Mouse (Mus musculus): ENCODE data around the gene F13b. TPM values are rescaled to one million over a fixed set of nuclear protein-coding genes. Genes with fewer than 3 reads are reported as not detected.

The F13b gene
- total and polyA plus RNA-seq, 3 experiments = not detected

GRCm38 (mm10) chr1:139460807-139461206 is 40.7 kb upstream of the F13b start:
- DNase-seq (ENCODE audit: low read depth, low spot score) = peak; percentile 15
- Histone ChIP-seq H3K9ac (ENCODE audit: control insufficient read depth, low read depth, low read length, poor library complexity, severe bottlenecking) (no peak overlapping the region), H3K27ac (ENCODE audit: control insufficient read depth, low read depth, low read length) (no peak overlapping the region), H3K79me2 (ENCODE audit: control insufficient read depth, insufficient read depth, low read length, poor library complexity) (peaks cover 24% of the 10 kb centered on the region), H3K27me3 (ENCODE audit: control insufficient read depth in 1 of 2, insufficient read depth in 2 of 2, low read length in 2 of 2) (no peaks in the 10 kb centered on the region), H3K4me1 (ENCODE audit: control insufficient read depth in 1 of 2, insufficient read depth in 2 of 2, low read length in 2 of 2) (peaks cover 0 to 10% of the 10 kb centered on the region in 2 experiments; a peak in 2 of 4 replicates), H3K36me3 (ENCODE audit: control insufficient read depth in 1 of 2, insufficient read depth in 2 of 2, low read length in 2 of 2) (peaks cover 13 to 47% of the 10 kb centered on the region in 2 experiments), H3K9me3 (replicated peaks; ENCODE audit: insufficient read depth, low read length) (no peaks in the 10 kb centered on the region), H3K4me3 (ENCODE audit: control insufficient read depth in 1 of 2, insufficient read depth in 1 of 2, low read depth in 2 of 2, low read length in 2 of 2) (no peak overlapping the region)
- no peak for TF ChIP-seq CHD1 (IDR thresholded peaks at IDR 0.05; ENCODE audit: low read depth, low read length)
- no peak for TF ChIP-seq MAZ (IDR thresholded peaks at IDR 0.05; ENCODE audit: low read depth, low read length)
- TF ChIP-seq MAX (IDR thresholded peaks at IDR 0.05; ENCODE audit: low read length) = no peak
- no peak for TF ChIP-seq SMC3 (IDR thresholded peaks at IDR 0.05; ENCODE audit: low read depth, low read length)
- no peak for TF ChIP-seq USF1 (IDR thresholded peaks at IDR 0.05; ENCODE audit: low read depth, low read length)
- no peak for TF ChIP-seq MYC (IDR thresholded peaks at IDR 0.05; ENCODE audit: low read depth, low read length)
- no peak for TF ChIP-seq ETS1 (IDR thresholded peaks at IDR 0.05; ENCODE audit: low read depth, low read length)

GRCm38 (mm10) chr1:139465936-139466335 is 35.6 kb upstream of the F13b start:
- H3K36me3 ChIP-seq (ENCODE audit: control insufficient read depth in 1 of 2, insufficient read depth in 2 of 2, low read length in 2 of 2) = peaks cover 0 to 51% of the 10 kb centered on the region in 2 experiments; a peak in 2 of 4 replicates
- H3K9ac ChIP-seq (ENCODE audit: control insufficient read depth, low read depth, low read length, poor library complexity, severe bottlenecking) = no peak overlapping the region
- no peak overlapping the region for H3K27ac ChIP-seq (ENCODE audit: control insufficient read depth, low read depth, low read length)
- H3K4me1 ChIP-seq (ENCODE audit: control insufficient read depth in 1 of 2, insufficient read depth in 2 of 2, low read length in 2 of 2) = no peaks in the 10 kb centered on the region
- TF ChIP-seq TCF12 (IDR thresholded peaks at IDR 0.05; ENCODE audit: low read depth, low read length) = no peak
- TF ChIP-seq CHD1 (IDR thresholded peaks at IDR 0.05; ENCODE audit: low read depth, low read length) = no peak
- no peak for TF ChIP-seq ZNF384 (IDR thresholded peaks at IDR 0.05; ENCODE audit: low read depth, low read length)
- TF ChIP-seq MXI1 (IDR thresholded peaks at IDR 0.05; ENCODE audit: low read depth, low read length) = no peak
- TF ChIP-seq ELF1 (IDR thresholded peaks at IDR 0.05; ENCODE audit: low read depth, low read length) = no peak
- TF ChIP-seq NRF1 (IDR thresholded peaks at IDR 0.05; ENCODE audit: insufficient read depth, low read depth, low read length, poor library complexity, severe bottlenecking) = no peak
- TF ChIP-seq GABPA (IDR thresholded peaks at IDR 0.05; ENCODE audit: low read depth, low read length) = no peak
- TF ChIP-seq EP300 (IDR thresholded peaks at IDR 0.05; ENCODE audit: low read depth in 1 of 2, low read length in 2 of 2) = no peak
- H3K79me2 ChIP-seq (ENCODE audit: control insufficient read depth, insufficient read depth, low read length, poor library complexity) = peaks cover 2% of the 10 kb centered on the region; the same call in 1 of the 2 replicates
- no peak overlapping the region for H3K4me3 ChIP-seq (ENCODE audit: control insufficient read depth in 1 of 2, insufficient read depth in 1 of 2, low read depth in 2 of 2, low read length in 2 of 2)
- DNase-seq (ENCODE audit: low read depth, low spot score) = peak; percentile 31
- no peaks in the 10 kb centered on the region for H3K27me3 ChIP-seq (ENCODE audit: control insufficient read depth in 1 of 2, insufficient read depth in 2 of 2, low read length in 2 of 2)
- no peaks in the 10 kb centered on the region for H3K9me3 ChIP-seq (replicated peaks; ENCODE audit: insufficient read depth, low read length)

GRCm38 (mm10) chr1:139478898-139479297 is 22.6 kb upstream of the F13b start:
- no peak for DNase-seq (ENCODE audit: low read depth, low spot score)
- Histone ChIP-seq H3K27ac (ENCODE audit: control insufficient read depth, low read depth, low read length) (no peak overlapping the region), H3K27me3 (ENCODE audit: control insufficient read depth in 1 of 2, insufficient read depth in 2 of 2, low read length in 2 of 2) (no peaks in the 10 kb centered on the region), H3K9me3 (replicated peaks; ENCODE audit: insufficient read depth, low read length) (no peaks in the 10 kb centered on the region), H3K36me3 (ENCODE audit: control insufficient read depth in 1 of 2, insufficient read depth in 2 of 2, low read length in 2 of 2) (peaks cover 0 to 42% of the 10 kb centered on the region in 2 experiments; a peak in 3 of 4 replicates), H3K4me3 (ENCODE audit: control insufficient read depth in 1 of 2, insufficient read depth in 1 of 2, low read depth in 2 of 2, low read length in 2 of 2) (no peak overlapping the region), H3K79me2 (ENCODE audit: control insufficient read depth, insufficient read depth, low read length, poor library complexity) (no peaks in the 10 kb centered on the region; the same call in 1 of the 2 replicates), H3K4me1 (ENCODE audit: control insufficient read depth in 1 of 2, insufficient read depth in 2 of 2, low read length in 2 of 2) (no peaks in the 10 kb centered on the region; a peak in 1 of 4 replicates), H3K9ac (ENCODE audit: control insufficient read depth, low read depth, low read length, poor library complexity, severe bottlenecking) (no peak overlapping the region)
- no peak for TF ChIP-seq ELF1 (IDR thresholded peaks at IDR 0.05; ENCODE audit: low read depth, low read length)
- TF ChIP-seq ZNF384 (IDR thresholded peaks at IDR 0.05; ENCODE audit: low read depth, low read length) = no peak
- TF ChIP-seq POLR2AphosphoS5 (IDR thresholded peaks at IDR 0.05; ENCODE audit: borderline replicate concordance, low read depth, low read length) = no peak
- no peak for TF ChIP-seq ZC3H11A (IDR thresholded peaks at IDR 0.05; ENCODE audit: low read depth, low read length)
- no peak for TF ChIP-seq GATA1 (IDR thresholded peaks at IDR 0.05; ENCODE audit: low read depth, low read length)
- TF ChIP-seq RCOR1 (IDR thresholded peaks at IDR 0.05; ENCODE audit: low read depth, low read length) = no peak

Measured in MEL (cell line).